Mouse (Mus musculus) erythroblast, embryonic 14.5 days (primary cell): ENCODE results near the gene Stat2.

Source experiments
- GATA1 ChIP-seq: IDR thresholded peaks from 2 replicates; pipeline ENCODE4 v1.6.1; 2012; ENCODE audit warnings: low read length, inconsistent platforms, mixed read lengths
- TAL1 ChIP-seq: IDR thresholded peaks from 3 replicates; pipeline ENCODE4 v1.6.1; 2012; ENCODE audit warnings: low read length, inconsistent platforms, mixed read lengths

GRCm38 (mm10) chr10:128322141-128323108 is 52.1 kb downstream of the Stat2 start, which contains the start of gene Cnpy2:
- TF ChIP-seq GATA1 (peak; percentile 84), TAL1 (no peak)
